Mouse (Mus musculus) MEL (cell line): ENCODE measurements at regions not wholly inside any gene's neighbourhood (a gene's known extent, or its start where the extent isn't known, plus 50 kb on each side); places are given as distances from the start of the nearest gene placed in this dataset.

Experiments
- DNase-seq: peaks from one replicate; pipeline ENCODE4 v3.0.0; 2011; ENCODE audit warnings: low read depth, low spot score
- H3K27ac ChIP-seq: 2 replicates; pipeline ENCODE4 v1.5.1; 2012; ENCODE audit warnings: low read depth, mild to moderate bottlenecking, control low read depth, low read length, moderate library complexity; ENCODE audit not compliant: control insufficient read depth
- H3K27me3 ChIP-seq, 2 experiments: fragments of 150-350 bp in 1 of 2; sonication (generic) in 1 of 2; 2 replicates each; pipeline ENCODE4 v1.6.1; 2012; ENCODE audit warnings: low read length in 2 of 2, mild to moderate bottlenecking in 2 of 2, improper control_type of control experiment in 1 of 2, moderate library complexity in 1 of 2; ENCODE audit not compliant: insufficient read depth in 2 of 2, control insufficient read depth in 1 of 2
- H3K36me3 ChIP-seq, 2 experiments: 2 replicates each; pipeline ENCODE4 v1.6.1; 2012 to 2014; ENCODE audit warnings: low read length in 2 of 2, improper control_type of control experiment in 1 of 2, inconsistent platforms in 1 of 2, mild to moderate bottlenecking in 1 of 2; ENCODE audit not compliant: insufficient read depth in 2 of 2, control insufficient read depth in 1 of 2
- H3K4me1 ChIP-seq, 2 experiments: fragments of 150-350 bp in 1 of 2; sonication (generic) in 1 of 2; 2 replicates each; pipeline ENCODE4 v1.6.1; 2012; ENCODE audit warnings: low read length in 2 of 2, improper control_type of control experiment in 1 of 2, mild to moderate bottlenecking in 1 of 2; ENCODE audit not compliant: insufficient read depth in 2 of 2, control insufficient read depth in 1 of 2
- H3K4me3 ChIP-seq, 2 experiments: fragments of 150-350 bp in 1 of 2; sonication (generic) in 1 of 2; 2 replicates each; pipeline ENCODE4 v1.5.1; 2012; ENCODE audit warnings: low read depth in 2 of 2, low read length in 2 of 2, mild to moderate bottlenecking in 2 of 2, moderate library complexity in 2 of 2, control low read depth in 1 of 2, improper control_type of control experiment in 1 of 2; ENCODE audit not compliant: control insufficient read depth in 1 of 2, insufficient read depth in 1 of 2
- H3K79me2 ChIP-seq: 2 replicates; pipeline ENCODE4 v1.6.1; 2012; ENCODE audit warnings: mild to moderate bottlenecking, low read length, moderate library complexity; ENCODE audit not compliant: control insufficient read depth, poor library complexity, insufficient read depth
- H3K9ac ChIP-seq: 2 replicates; pipeline ENCODE4 v1.6.1; 2012; ENCODE audit warnings: low read depth, mild to moderate bottlenecking, control low read depth, low read length, moderate library complexity; ENCODE audit not compliant: control insufficient read depth, poor library complexity, severe bottlenecking
- H3K9me3 ChIP-seq: fragments of 150-350 bp; sonication (generic); replicated peaks from 2 replicates; pipeline ENCODE4 v1.6.1; 2012; ENCODE audit warnings: mild to moderate bottlenecking, low read length, improper control_type of control experiment, moderate library complexity; ENCODE audit not compliant: insufficient read depth
- CHD1 ChIP-seq: IDR thresholded peaks from 2 replicates; pipeline ENCODE4 v1.6.1; 2012; ENCODE audit warnings: low read depth, mild to moderate bottlenecking, inconsistent platforms, low read length, improper control_type of control experiment
- CHD2 ChIP-seq: IDR thresholded peaks from 2 replicates; pipeline ENCODE4 v1.6.1; 2011; ENCODE audit warnings: low read length, improper control_type of control experiment
- ELF1 ChIP-seq: IDR thresholded peaks from 2 replicates; pipeline ENCODE4 v1.6.1; 2014; ENCODE audit warnings: low read depth, mild to moderate bottlenecking, inconsistent platforms, low read length, improper control_type of control experiment, moderate library complexity
- EP300 ChIP-seq, 2 experiments: IDR thresholded peaks; 2 replicates each; pipeline ENCODE4 v1.6.1; 2011; ENCODE audit warnings: improper control_type of control experiment in 2 of 2, low read length in 2 of 2, low read depth in 1 of 2, mild to moderate bottlenecking in 1 of 2
- ETS1 ChIP-seq: IDR thresholded peaks from 2 replicates; pipeline ENCODE4 v1.6.1; 2012; ENCODE audit warnings: low read depth, mild to moderate bottlenecking, inconsistent platforms, low read length, improper control_type of control experiment, moderate library complexity
- GABPA ChIP-seq: IDR thresholded peaks from 2 replicates; pipeline ENCODE4 v1.6.1; 2012; ENCODE audit warnings: low read depth, mild to moderate bottlenecking, inconsistent platforms, low read length, improper control_type of control experiment, moderate library complexity
- GATA1 ChIP-seq: IDR thresholded peaks from 2 replicates; pipeline ENCODE4 v1.6.1; 2011; ENCODE audit warnings: low read depth, low read length, improper control_type of control experiment
- HCFC1 ChIP-seq: IDR thresholded peaks from 2 replicates; pipeline ENCODE4 v1.6.1; 2012; ENCODE audit warnings: low read depth, mild to moderate bottlenecking, inconsistent platforms, low read length, improper control_type of control experiment, moderate library complexity
- MAFK ChIP-seq: IDR thresholded peaks from 2 replicates; pipeline ENCODE4 v1.6.1; 2011; ENCODE audit warnings: low read depth, mild to moderate bottlenecking, low read length, improper control_type of control experiment, borderline replicate concordance
- MAX ChIP-seq: IDR thresholded peaks from 2 replicates; pipeline ENCODE4 v1.6.1; 2011; ENCODE audit warnings: low read length, improper control_type of control experiment
- MAZ ChIP-seq: IDR thresholded peaks from 2 replicates; pipeline ENCODE4 v1.6.1; 2012; ENCODE audit warnings: low read depth, mild to moderate bottlenecking, inconsistent platforms, low read length, improper control_type of control experiment
- MEF2A ChIP-seq: IDR thresholded peaks from 2 replicates; pipeline ENCODE4 v1.6.1; 2014; ENCODE audit warnings: low read depth, mild to moderate bottlenecking, inconsistent platforms, low read length, improper control_type of control experiment; ENCODE audit not compliant: poor library complexity, insufficient replicate concordance, severe bottlenecking; ENCODE audit errors: extremely low read depth
- MYB ChIP-seq: IDR thresholded peaks from 2 replicates; pipeline ENCODE4 v1.6.1; 2011; ENCODE audit warnings: mild to moderate bottlenecking, low read depth, low read length, improper control_type of control experiment
- MYC ChIP-seq: IDR thresholded peaks from 2 replicates; pipeline ENCODE4 v1.6.1; 2011; ENCODE audit warnings: low read depth, mild to moderate bottlenecking, low read length, improper control_type of control experiment, moderate library complexity
- NELFE ChIP-seq: IDR thresholded peaks from 2 replicates; pipeline ENCODE4 v1.6.1; 2011; ENCODE audit warnings: low read depth, low read length, improper control_type of control experiment
- POLR2A ChIP-seq, 2 experiments: IDR thresholded peaks; 2 replicates each; pipeline ENCODE4 v1.6.1; 2011 to 2012; ENCODE audit warnings: low read length in 2 of 2, mild to moderate bottlenecking in 2 of 2, control low read depth in 1 of 2, improper control_type of control experiment in 1 of 2, low read depth in 1 of 2, moderate library complexity in 1 of 2; ENCODE audit not compliant: control insufficient read depth in 1 of 2, insufficient read depth in 1 of 2, poor library complexity in 1 of 2
- POLR2AphosphoS2 ChIP-seq: IDR thresholded peaks from 2 replicates; pipeline ENCODE4 v1.6.1; 2011; ENCODE audit warnings: low read length, improper control_type of control experiment
- RAD21 ChIP-seq: IDR thresholded peaks from 2 replicates; pipeline ENCODE4 v1.6.1; 2011; ENCODE audit warnings: mild to moderate bottlenecking, low read depth, low read length, improper control_type of control experiment
- SIN3A ChIP-seq: IDR thresholded peaks from 2 replicates; pipeline ENCODE4 v1.6.1; 2012; ENCODE audit warnings: low read length, improper control_type of control experiment, inconsistent platforms
- SMC3 ChIP-seq: IDR thresholded peaks from 2 replicates; pipeline ENCODE4 v1.6.1; 2011; ENCODE audit warnings: low read depth, low read length, improper control_type of control experiment
- TAL1 ChIP-seq: IDR thresholded peaks from 2 replicates; pipeline ENCODE4 v1.6.1; 2012; ENCODE audit warnings: mild to moderate bottlenecking, inconsistent platforms, low read length, moderate library complexity, mixed read lengths
- TBP ChIP-seq: IDR thresholded peaks from 2 replicates; pipeline ENCODE4 v1.8.0; 2011; ENCODE audit warnings: low read depth, low read length, improper control_type of control experiment
- UBTF ChIP-seq: IDR thresholded peaks from 2 replicates; pipeline ENCODE4 v1.6.1; 2012; ENCODE audit warnings: low read depth, mild to moderate bottlenecking, inconsistent platforms, low read length, improper control_type of control experiment, moderate library complexity, borderline replicate concordance; ENCODE audit not compliant: insufficient read depth
- ZC3H11A ChIP-seq: IDR thresholded peaks from 2 replicates; pipeline ENCODE4 v1.6.1; 2012; ENCODE audit warnings: low read depth, mild to moderate bottlenecking, inconsistent platforms, low read length, improper control_type of control experiment
- ZKSCAN1 ChIP-seq: IDR thresholded peaks from 2 replicates; pipeline ENCODE4 v1.6.1; 2012; ENCODE audit warnings: low read depth, mild to moderate bottlenecking, inconsistent platforms, low read length, improper control_type of control experiment, moderate library complexity
- ZNF384 ChIP-seq: IDR thresholded peaks from 2 replicates; pipeline ENCODE4 v1.6.1; 2012; ENCODE audit warnings: low read depth, mild to moderate bottlenecking, inconsistent platforms, low read length, improper control_type of control experiment

GRCm38 (mm10) chr2:17936527-17937139 is 60.1 kb downstream of the H2al2a start:
- TF ChIP-seq EP300 (IDR thresholded peaks at IDR 0.05; ENCODE audit: low read depth in 1 of 2, low read length in 2 of 2) = no peak
- no peak for TF ChIP-seq MAZ
- TF ChIP-seq NELFE = no peak
- no peak for TF ChIP-seq RAD21
- no peak for TF ChIP-seq CHD2
- TF ChIP-seq GABPA = no peak
- no peak for TF ChIP-seq ETS1
- TF ChIP-seq MYB = no peak
- TF ChIP-seq ZC3H11A = no peak
- no peak for TF ChIP-seq MAFK
- TF ChIP-seq, all 39 proteins: peak for 0
- H3K79me2 ChIP-seq = no peaks in the 10 kb centered on the region
- no peak for DNase-seq
- H3K27ac ChIP-seq = no peak overlapping the region
- H3K9ac ChIP-seq = no peak overlapping the region
- no peaks in the 10 kb centered on the region for H3K27me3 ChIP-seq
- no peaks in the 10 kb centered on the region for H3K4me1 ChIP-seq
- H3K36me3 ChIP-seq = no peaks in the 10 kb centered on the region
- no peak overlapping the region for H3K4me3 ChIP-seq
- H3K9me3 ChIP-seq = no peaks in the 10 kb centered on the region

GRCm38 (mm10) chr2:17935916-17936315 is 60.8 kb downstream of the H2al2a start:
- no peak overlapping the region for H3K4me3 ChIP-seq
- DNase-seq = no peak
- no peaks in the 10 kb centered on the region for H3K9me3 ChIP-seq
- H3K27ac ChIP-seq = no peak overlapping the region
- no peaks in the 10 kb centered on the region for H3K4me1 ChIP-seq
- no peak overlapping the region for H3K9ac ChIP-seq
- H3K27me3 ChIP-seq = no peaks in the 10 kb centered on the region
- TF ChIP-seq CHD2 = no peak
- TF ChIP-seq POLR2A (IDR thresholded peaks at IDR 0.05; ENCODE audit: control insufficient read depth in 1 of 2, insufficient read depth in 1 of 2, low read depth in 1 of 2, low read length in 2 of 2, poor library complexity in 1 of 2) = no peak
- TF ChIP-seq ELF1 = no peak
- TF ChIP-seq ZNF384 = no peak
- TF ChIP-seq HCFC1 = no peak
- TF ChIP-seq POLR2AphosphoS2 = no peak
- no peak for TF ChIP-seq SIN3A
- no peak for TF ChIP-seq UBTF
- no peak for TF ChIP-seq CHD1
- no peak for TF ChIP-seq TBP
- TF ChIP-seq MAX = no peak
- no peak for TF ChIP-seq ZC3H11A
- no peak for TF ChIP-seq MYC
- TF ChIP-seq RAD21 = no peak
- no peak for TF ChIP-seq GATA1
- no peak for TF ChIP-seq ZKSCAN1
- TF ChIP-seq NELFE = no peak
- TF ChIP-seq MEF2A = no peak
- TF ChIP-seq SMC3 = no peak
- TF ChIP-seq TAL1 = no peak
- TF ChIP-seq, all 39 proteins: peak for 0
- H3K36me3 ChIP-seq = no peaks in the 10 kb centered on the region
- no peaks in the 10 kb centered on the region for H3K79me2 ChIP-seq
